ENCODE assay signal across 8 mouse cellular contexts in the genomic region with DNA sequence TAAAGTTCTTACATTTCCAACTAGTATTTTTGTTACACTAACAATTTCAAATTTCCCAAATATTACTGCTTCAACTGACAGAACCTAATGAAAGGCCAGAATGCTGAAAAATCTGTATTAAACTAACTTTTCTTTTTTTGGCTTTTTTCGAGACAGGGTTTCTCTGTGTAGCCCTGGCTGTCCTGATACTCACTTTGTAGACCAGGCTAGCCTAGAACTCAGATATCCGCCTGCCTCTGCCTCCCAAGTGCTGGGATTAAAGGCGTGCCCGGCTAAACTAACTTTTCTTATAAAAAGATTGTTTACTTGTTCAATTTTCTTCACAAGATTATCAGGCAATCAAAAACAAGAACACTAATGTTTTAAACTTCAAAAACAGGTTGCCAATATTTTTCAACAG. TPM values are rescaled to one million over a fixed set of nuclear protein-coding genes. Genes with fewer than 3 reads are reported as not detected.
A peak's percentile ranks its signal among the peaks of the same experiment; 100 is the strongest.
DNase-seq lines count a peak whose midpoint lies in the region; ATAC-seq and TF ChIP-seq lines count a peak whose summit lies in the region.

No protein-coding gene starts in this region.

- intact Hi-C loops in gastrocnemius, postnatal 36 days (cut with DNase I): no loop called here

- H3K27ac ChIP-seq in liver, adult 2 months (replicated peaks; ENCODE audit: insufficient read depth, low read depth, low read length): peak overlapping the region; percentile 71
- peak overlapping the region; percentile 69 for H3K27ac ChIP-seq in embryonic fibroblast, embryonic 13.5 days (ENCODE audit: insufficient read depth, low read length)
- H3K27ac ChIP-seq in limb, embryonic 11.5 days (replicated peaks; ENCODE audit: low read depth, low read length): no peak overlapping the region
- no peak overlapping the region for H3K27ac ChIP-seq in olfactory bulb, adult 2 months (ENCODE audit: insufficient read depth, low read depth, low read length)
- H3K27ac ChIP-seq in thymus, adult 2 months (ENCODE audit: control insufficient read depth, insufficient read depth, low read length): no peak overlapping the region

- ATAC-seq in limb, embryonic 11.5 days (ENCODE audit: insufficient number of reproducible peaks, low FRiP score, low TSS enrichment, low read depth): no peak
- no peak for ATAC-seq in granulocyte monocyte progenitor cell, adult 5-6 weeks (replicated peaks; ENCODE audit: poor library complexity, severe bottlenecking)

- H3K9me3 ChIP-seq in limb, embryonic 11.5 days (ENCODE audit: control insufficient read depth, low read length): no peaks in the 10 kb centered on the region

- TF ChIP-seq POLR2A in liver, adult 2 months (IDR thresholded peaks at IDR 0.05; ENCODE audit: extremely low read depth, insufficient read depth, low read length): no peak
- no peak for TF ChIP-seq POLR2A in embryonic fibroblast, embryonic 13.5 days (IDR thresholded peaks at IDR 0.05; ENCODE audit: low read depth, low read length)
- TF ChIP-seq POLR2A in olfactory bulb, adult 2 months (IDR thresholded peaks at IDR 0.05; ENCODE audit: insufficient read depth, low read depth, low read length): no peak
- no peak for TF ChIP-seq POLR2A in thymus, adult 2 months (IDR thresholded peaks at IDR 0.05; ENCODE audit: control insufficient read depth, extremely low read depth, insufficient read depth, low read length, poor library complexity)

- 6% methylated on average over 4 of the region's 4 CpGs for WGBS in liver, adult 2 months
- 53% methylated on average over 4 of the region's 4 CpGs for WGBS in limb, embryonic 11.5 days
- 24% methylated on average over 4 of the region's 4 CpGs for WGBS in olfactory bulb, adult 2 months
- 35% methylated on average over 4 of the region's 4 CpGs for WGBS in thymus, adult 2 months

- H3K79me2 ChIP-seq in liver, adult 2 months (ENCODE audit: control insufficient read depth, insufficient read depth, low read length): peaks cover 12% of the 10 kb centered on the region; the same call in 1 of the 2 replicates

- H3K9ac ChIP-seq in liver, adult 2 months (ENCODE audit: low read depth, low read length): no peak overlapping the region
- no peak overlapping the region; the same call in 1 of the 2 replicates for H3K9ac ChIP-seq in limb, embryonic 11.5 days (ENCODE audit: low read length)

- DNase-seq in liver, adult 2 months (ENCODE audit: extremely low read depth, low read depth, low spot score): no peak
- no peak for DNase-seq in liver
- DNase-seq in limb, embryonic 11.5 days (ENCODE audit: low spot score): no peak
- no peak for DNase-seq in thymus, adult 2 months
- no peak for DNase-seq in gastrocnemius, postnatal 36 days

- peaks cover 2% of the 10 kb centered on the region; the same call in 1 of the 2 replicates for H3K36me3 ChIP-seq in liver, adult 2 months (ENCODE audit: control insufficient read depth, insufficient read depth, low read length)
- no peaks in the 10 kb centered on the region for H3K36me3 ChIP-seq in limb, embryonic 11.5 days (ENCODE audit: control insufficient read depth, insufficient read depth, low read length)
- no peaks in the 10 kb centered on the region for H3K36me3 ChIP-seq in thymus, adult 2 months (ENCODE audit: control insufficient read depth, insufficient read depth, low read length)

- H3K4me1 ChIP-seq in liver, adult 2 months (ENCODE audit: control insufficient read depth, insufficient read depth, low read length): peaks cover 19% of the 10 kb centered on the region
- H3K4me1 ChIP-seq in embryonic fibroblast, embryonic 13.5 days (ENCODE audit: control insufficient read depth, insufficient read depth, low read length): peaks cover 13% of the 10 kb centered on the region
- peaks cover 4% of the 10 kb centered on the region; the same call in 1 of the 2 replicates for H3K4me1 ChIP-seq in limb, embryonic 11.5 days (ENCODE audit: control insufficient read depth, insufficient read depth, low read length)
- H3K4me1 ChIP-seq in olfactory bulb, adult 2 months (ENCODE audit: control insufficient read depth, insufficient read depth, low read length): no peaks in the 10 kb centered on the region
- no peaks in the 10 kb centered on the region for H3K4me1 ChIP-seq in thymus, adult 2 months (replicated peaks; ENCODE audit: control insufficient read depth, insufficient read depth, low read length)

- peak overlapping the region; percentile 55 for H3K4me2 ChIP-seq in limb, embryonic 11.5 days (ENCODE audit: low read depth, severe bottlenecking)

- no peaks in the 10 kb centered on the region for H3K27me3 ChIP-seq in liver, adult 2 months (ENCODE audit: control insufficient read depth, insufficient read depth, low read length)
- H3K27me3 ChIP-seq in limb, embryonic 11.5 days (ENCODE audit: control insufficient read depth, insufficient read depth, low read length): no peaks in the 10 kb centered on the region
- no peaks in the 10 kb centered on the region for H3K27me3 ChIP-seq in thymus, adult 2 months (ENCODE audit: control insufficient read depth, insufficient read depth, low read length)

- H3K4me3 ChIP-seq in liver, adult 2 months (ENCODE audit: insufficient read depth, low read depth, low read length): peak overlapping the region; percentile 65
- H3K4me3 ChIP-seq in embryonic fibroblast, embryonic 13.5 days (ENCODE audit: insufficient read depth, low read length): peak overlapping the region; percentile 99
- H3K4me3 ChIP-seq in limb, embryonic 11.5 days (ENCODE audit: low read depth, low read length): peak overlapping the region; percentile 95
- H3K4me3 ChIP-seq in olfactory bulb, adult 2 months (ENCODE audit: insufficient read depth, low read depth, low read length): peak overlapping the region; percentile 88; the same call in 1 of the 2 replicates
- no peak overlapping the region for H3K4me3 ChIP-seq in thymus, adult 2 months (ENCODE audit: control insufficient read depth, insufficient read depth, low read length)

- TF ChIP-seq CTCF in liver, adult 2 months (IDR thresholded peaks at IDR 0.05; ENCODE audit: low read depth, low read length): no peak
- no peak for TF ChIP-seq CTCF in embryonic fibroblast, embryonic 13.5 days (IDR thresholded peaks at IDR 0.05; ENCODE audit: borderline replicate concordance, insufficient read depth, low read length)
- TF ChIP-seq CTCF in olfactory bulb, adult 2 months (IDR thresholded peaks at IDR 0.05; ENCODE audit: insufficient read depth, low read depth, low read length): no peak
- TF ChIP-seq CTCF in thymus, adult 2 months (IDR thresholded peaks at IDR 0.05; ENCODE audit: borderline replicate concordance, control insufficient read depth, extremely low read depth, insufficient read depth, low read length, poor library complexity): no peak

RNA-seq across cellular contexts. Expression of a gene that starts 31.5 kb away (rescaled TPM):
- total RNA-seq in liver, adult 2 months (2014; rRNA removed): not detected in 2 replicates
- polyA plus RNA-seq in liver, adult 2 months (2012; rRNA removed): not detected in 2 replicates
- 1.7 and 1.8 TPM in 2 replicates for polyA plus RNA-seq in embryonic fibroblast, embryonic 13.5 days (2011; ENCODE audit: insufficient read length, low read depth, missing spikeins)
- 3.5 and 3.9 TPM in 2 replicates for polyA plus RNA-seq in limb, embryonic 11.5 days (2014; fragmentation: Nextera tagmentation; extraction: Ambion mirVana)
- polyA plus RNA-seq in olfactory bulb, adult 2 months (2012; ENCODE audit: insufficient read depth, insufficient read length, low replicate concordance, missing spikeins): not detected in 2 replicates
- 1.6 and 3.5 TPM in 2 replicates for total RNA-seq in granulocyte monocyte progenitor cell, adult 5-6 weeks (2014; fragmentation: Nextera tagmentation)
- total RNA-seq in granulocyte monocyte progenitor cell, adult 5-6 weeks (2017): 1.1 TPM in 1 of 2 replicates, not detected in the other
- not detected in 2 replicates for polyA plus RNA-seq in thymus, adult 2 months (2012; rRNA removed)
- total RNA-seq in gastrocnemius, postnatal 36 days (2021): under 1 TPM in 1 of 2 experiments, not detected in 1; 0.36 TPM

RNA-seq across cellular contexts. Expression of a gene that starts 31.6 kb away (rescaled TPM):
- 5.8 and 7.6 TPM in 2 replicates for total RNA-seq in liver, adult 2 months (2014; rRNA removed)
- 3.0 and 3.1 TPM in 2 replicates for polyA plus RNA-seq in liver, adult 2 months (2012; rRNA removed)
- polyA plus RNA-seq in embryonic fibroblast, embryonic 13.5 days (2011; ENCODE audit: insufficient read length, low read depth, missing spikeins): 6.6 and 9.3 TPM in 2 replicates
- 8.4 and 8.5 TPM in 2 replicates for polyA plus RNA-seq in limb, embryonic 11.5 days (2014; fragmentation: Nextera tagmentation; extraction: Ambion mirVana)
- not detected in 2 replicates for polyA plus RNA-seq in olfactory bulb, adult 2 months (2012; ENCODE audit: insufficient read depth, insufficient read length, low replicate concordance, missing spikeins)
- 16.2 and 18.7 TPM in 2 replicates for total RNA-seq in granulocyte monocyte progenitor cell, adult 5-6 weeks (2014; fragmentation: Nextera tagmentation)
- 8.4 and 11.0 TPM in 2 replicates for total RNA-seq in granulocyte monocyte progenitor cell, adult 5-6 weeks (2017)
- polyA plus RNA-seq in thymus, adult 2 months (2012; rRNA removed): 37.2 and 42.5 TPM in 2 replicates
- 1 to 10 TPM; 2.2 to 3.6 TPM for total RNA-seq in gastrocnemius, postnatal 36 days (2021)

Comparison
In these comparisons a context has a peak if more than half of its experiments do, and no peak if none do; other contexts are left out.
1. H3K27ac ChIP-seq: peak in liver, adult 2 months (single experiment) and embryonic fibroblast, embryonic 13.5 days (single experiment); none in limb, embryonic 11.5 days (single experiment), olfactory bulb, adult 2 months (single experiment) and thymus, adult 2 months (single experiment).